Mouse (Mus musculus) olfactory bulb, adult 2 months (tissue): ENCODE results near the gene Gm49388. TPM values are rescaled to one million over a fixed set of nuclear protein-coding genes. Genes with fewer than 3 reads are reported as not detected.
"Not testable (repeated sequence)": the region's sequence is repeated elsewhere in the genome, so short reads cannot be mapped to it uniquely, and the experiment has no call there.

Experiments used
- H3K27ac ChIP-seq: fragments of 200-500 bp; 2 replicates; pipeline ENCODE4 v1.5.1; 2012; ENCODE audit warnings: low read depth, low read length; ENCODE audit not compliant: insufficient read depth
- H3K4me1 ChIP-seq: fragments of 200-500 bp; 2 replicates; pipeline ENCODE4 v1.6.1; 2012; ENCODE audit warnings: low read length; ENCODE audit not compliant: control insufficient read depth, insufficient read depth
- H3K4me3 ChIP-seq: fragments of 200-500 bp; 2 replicates; pipeline ENCODE4 v1.5.1; 2012; ENCODE audit warnings: mild to moderate bottlenecking, low read depth, low read length, moderate library complexity; ENCODE audit not compliant: insufficient read depth
- CTCF ChIP-seq: fragments of 200-500 bp; IDR thresholded peaks from 2 replicates; pipeline ENCODE4 v1.5.1; 2012; ENCODE audit warnings: low read depth, mild to moderate bottlenecking, low read length, moderate library complexity; ENCODE audit not compliant: insufficient read depth
- POLR2A ChIP-seq: fragments of 200-500 bp; IDR thresholded peaks from 2 replicates; pipeline ENCODE4 v1.6.1; 2012; ENCODE audit warnings: mild to moderate bottlenecking, low read depth, low read length, moderate library complexity; ENCODE audit not compliant: insufficient read depth
- WGBS: fragments of 180-500 bp; shearing (Covaris S2); methylation state at CpG from one replicate; pipeline ENCODE4 v1.1.7; 2018; 5-methylcytosine and 5-hydroxymethylcytosine counted together
- polyA plus RNA-seq: library from polyadenylated mRNA; stranded (reverse); fragments of >200 nt; gene quantifications from 2 replicates; pipeline ENCODE4 v1.2.4, GENCODE M21; 2012; ENCODE audit warnings: low replicate concordance; ENCODE audit not compliant: missing spikeins, insufficient read depth, insufficient read length

Gm49388 gene
- polyA plus RNA-seq, 1 experiment: not detected

DNA sequence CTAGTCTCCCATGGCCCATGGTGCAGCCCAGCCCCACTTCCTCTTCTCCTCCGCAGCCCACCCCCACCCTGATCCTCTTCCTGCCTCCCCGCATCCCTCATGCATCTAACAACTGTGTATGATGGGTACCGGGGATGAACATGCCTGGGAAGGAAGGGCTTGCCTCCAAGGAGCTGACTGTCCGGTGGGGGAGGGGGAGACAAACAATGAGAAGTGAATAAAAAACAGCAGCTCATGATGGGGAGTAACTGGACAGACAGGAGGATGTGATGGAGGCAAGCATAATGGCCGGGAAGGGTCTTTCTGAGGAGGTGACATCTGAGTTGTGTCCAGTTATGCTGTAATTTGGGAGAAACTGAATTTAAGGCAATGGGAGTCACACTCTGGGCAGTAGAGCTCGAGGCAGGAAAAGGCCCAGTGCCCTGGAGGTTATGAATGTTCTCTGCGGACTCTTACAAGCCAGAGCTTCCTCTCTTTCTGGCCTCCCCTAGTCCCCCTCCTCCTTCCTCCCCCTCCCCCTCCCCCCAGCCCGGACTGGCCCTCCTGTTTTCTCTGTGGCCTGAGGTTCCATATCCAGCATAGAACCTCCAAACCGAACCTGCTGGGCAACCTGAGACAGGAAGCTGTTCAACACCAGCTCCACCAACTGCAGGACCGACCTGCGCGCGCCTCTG is 35.6 kb downstream of the Gm49388 start:
- Histone ChIP-seq H3K27ac (no peak overlapping the region), H3K4me1 (peaks cover 46% of the 10 kb centered on the region), H3K4me3 (peak overlapping the region; percentile 33; the same call in 1 of the 2 replicates)
- TF ChIP-seq CTCF: no peak
- no peak for TF ChIP-seq POLR2A
- WGBS: 58% methylated on average over 13 of the region's 13 CpGs

DNA sequence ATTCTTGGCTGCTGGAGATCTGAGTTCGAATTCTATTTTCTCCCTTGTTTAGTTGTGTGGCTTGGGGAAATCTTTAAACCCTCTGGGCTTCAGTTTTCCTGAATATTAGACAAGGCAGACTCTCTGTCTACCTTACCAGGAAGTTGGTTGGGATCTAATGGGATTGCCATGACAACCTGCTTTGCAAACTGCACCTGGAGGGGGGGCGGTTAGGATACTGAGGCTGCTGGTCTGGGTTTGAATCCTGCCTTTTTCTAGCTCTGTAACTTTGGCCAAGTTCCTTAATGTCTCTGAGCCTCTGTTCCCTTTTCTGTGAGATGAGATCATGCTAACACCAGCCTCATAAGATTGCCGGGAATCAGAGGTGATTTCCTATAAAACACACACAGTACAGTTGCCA is 37.1 kb downstream of the Gm49388 start:
- WGBS: 51% methylated on average over 3 of the region's 3 CpGs
- peak overlapping the region; percentile 97 for H3K4me3 ChIP-seq
- H3K4me1 ChIP-seq: peaks cover 32% of the 10 kb centered on the region
- H3K27ac ChIP-seq: peak overlapping the region; percentile 95; the same call in 1 of the 2 replicates
- no peak for TF ChIP-seq CTCF
- no peak for TF ChIP-seq POLR2A

DNA sequence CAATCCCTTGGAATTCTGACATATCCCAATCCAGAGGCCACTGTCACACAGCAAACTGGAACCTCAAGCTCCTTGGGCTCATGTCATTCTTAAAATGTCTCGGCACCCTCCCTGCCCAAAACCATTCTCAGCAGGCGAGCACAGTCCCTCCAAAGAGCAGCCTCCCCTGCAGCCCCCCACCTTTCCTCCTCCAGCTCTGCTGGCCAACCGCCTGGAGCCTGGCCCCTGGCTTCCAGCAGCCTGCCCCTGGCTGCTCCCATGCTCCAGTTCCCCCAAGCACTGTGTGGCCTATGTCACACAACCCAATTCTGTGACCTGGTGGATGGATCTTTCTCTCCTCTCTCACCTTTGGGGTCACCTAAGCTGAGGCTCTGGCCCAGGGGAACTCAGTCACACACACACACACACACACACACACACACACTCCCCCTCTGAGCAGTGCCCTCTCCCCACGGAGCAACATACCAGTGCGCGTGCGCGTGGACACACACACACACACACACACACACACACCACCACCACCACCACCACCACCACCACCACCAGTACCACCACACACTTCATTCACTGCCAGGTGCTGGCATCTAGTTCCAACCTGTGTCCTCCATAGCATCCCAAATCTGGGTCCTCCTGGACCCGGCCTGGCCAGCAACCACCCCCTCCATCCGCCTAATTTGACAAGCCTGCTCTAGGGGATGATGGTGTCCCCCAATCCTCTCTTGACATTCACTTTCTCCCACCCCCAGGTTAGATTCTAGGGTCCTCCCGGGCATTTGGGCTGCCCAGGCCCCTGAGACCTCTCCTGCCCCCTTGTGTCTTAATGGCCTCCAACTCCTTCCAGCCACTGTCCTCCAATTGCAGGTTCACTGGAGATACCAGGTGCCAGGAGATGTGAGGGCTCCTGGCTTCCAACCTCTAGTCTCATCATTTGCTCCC is 38.1 kb downstream of the Gm49388 start:
- H3K27ac ChIP-seq: peak overlapping the region; percentile 95
- 9% methylated on average over 11 of the region's 11 CpGs for WGBS
- TF ChIP-seq POLR2A: no peak
- TF ChIP-seq CTCF: 0 out of 2 replicates have a peak, but pooled peaks have one; percentile 4
- peak overlapping the region; percentile 97 for H3K4me3 ChIP-seq
- peaks cover 26% of the 10 kb centered on the region for H3K4me1 ChIP-seq

DNA sequence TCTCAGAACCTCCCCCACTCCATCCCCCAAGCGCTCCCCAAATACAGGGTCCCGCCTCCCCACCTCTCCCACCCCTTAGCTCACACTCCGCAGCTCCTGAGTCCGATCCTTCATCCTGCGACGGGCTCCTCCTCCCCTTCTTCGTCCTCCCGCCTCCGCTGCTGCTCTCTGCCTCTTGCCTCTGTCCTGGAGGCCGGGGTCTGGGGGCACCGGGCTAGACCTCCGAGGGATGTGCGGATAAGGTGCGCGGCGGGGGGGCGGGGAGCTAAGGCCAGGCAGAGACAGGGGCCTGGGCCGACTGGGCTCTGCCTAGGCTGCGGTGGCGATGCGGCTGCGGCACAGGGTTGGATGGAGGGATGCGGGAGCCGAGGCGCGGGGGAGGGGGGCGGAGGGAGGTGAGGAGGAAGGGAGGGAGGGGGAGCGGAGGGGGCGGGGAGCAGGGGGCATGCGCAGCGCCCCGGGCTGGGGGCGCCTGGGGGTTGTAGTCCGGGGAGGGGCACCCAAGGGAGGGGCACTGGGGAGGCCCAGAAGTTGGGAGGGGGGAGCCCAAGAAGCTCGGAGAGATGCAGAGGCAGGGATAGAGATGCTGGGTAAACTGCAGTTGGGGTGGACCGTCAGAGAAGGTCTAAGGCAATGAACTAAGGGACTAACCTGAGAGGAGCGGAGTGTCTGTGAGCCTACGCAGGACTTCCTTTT is 38.9 kb downstream of the Gm49388 start, which contains the start of the genes Stx4a and Stx1b:
Gene Stx4a, plus strand, starts transcription at position 119 of the 696 bp plus-strand sequence.
Gene Stx1b, minus strand, starts transcription at position 374 of the 696 bp plus-strand sequence.
- TF ChIP-seq POLR2A: peak; percentile 73
- 0 out of 2 replicates have a peak, but pooled peaks have one; percentile 3 for TF ChIP-seq CTCF
- 3% methylated on average over 37 of the region's 38 CpGs for WGBS
- H3K4me1 ChIP-seq: peaks cover 22% of the 10 kb centered on the region
- peak within 1 kb of the TSS; percentile 97 for H3K4me3 ChIP-seq
- peak within 1 kb of the TSS; percentile 95 for H3K27ac ChIP-seq

DNA sequence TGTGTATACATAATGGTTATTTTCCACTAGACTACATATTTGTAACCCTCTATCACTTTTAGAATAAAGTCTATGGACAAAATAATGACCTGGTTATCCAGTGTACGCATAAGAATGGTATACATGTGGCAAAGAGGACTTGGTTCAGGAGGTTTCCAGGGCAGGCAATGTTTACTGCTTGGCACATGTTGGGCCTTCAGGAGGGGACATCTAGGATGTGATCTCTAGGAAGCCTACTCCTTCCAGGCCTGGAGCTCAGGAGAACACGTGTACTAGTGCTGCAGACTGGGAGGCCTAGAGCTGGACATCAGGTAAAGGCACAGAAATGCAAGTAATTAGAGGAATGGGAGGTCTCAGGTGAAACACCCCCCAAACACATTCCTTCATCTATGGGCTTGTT is 50.1 kb downstream of the Gm49388 start:
- H3K4me3 ChIP-seq: no peak overlapping the region
- 0 out of 2 replicates have a peak, but pooled peaks cover 2% of the 10 kb centered on the region for H3K4me1 ChIP-seq
- 83% methylated on average over 2 of the region's 2 CpGs for WGBS
- no peak overlapping the region for H3K27ac ChIP-seq
- TF ChIP-seq POLR2A: no peak

DNA sequence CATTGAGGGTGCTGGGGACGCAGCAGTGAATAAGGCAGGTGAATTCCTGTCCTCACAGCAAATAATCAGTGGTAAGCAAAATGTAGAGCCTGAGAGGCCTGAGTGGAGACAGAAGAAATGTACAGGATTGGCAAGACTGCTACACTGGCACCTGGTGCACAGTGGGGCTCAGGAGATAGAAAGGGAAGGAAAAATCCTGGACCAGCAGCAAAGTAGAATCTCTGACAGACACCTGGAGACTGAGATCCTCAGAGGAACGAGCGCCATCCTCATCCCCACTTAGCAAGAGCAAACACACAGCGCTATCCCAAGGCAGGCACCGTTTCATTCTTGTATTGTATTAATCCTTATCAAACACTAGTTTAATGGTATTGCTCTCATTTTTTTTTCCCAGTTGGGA is 52.1 kb downstream of the Gm49388 start:
- Histone ChIP-seq H3K4me3 (no peak overlapping the region), H3K4me1 (peaks cover 2% of the 10 kb centered on the region), H3K27ac (no peak overlapping the region)
- no peak for TF ChIP-seq CTCF
- TF ChIP-seq POLR2A: no peak
- WGBS: 94% methylated on average over 5 of the region's 5 CpGs

DNA sequence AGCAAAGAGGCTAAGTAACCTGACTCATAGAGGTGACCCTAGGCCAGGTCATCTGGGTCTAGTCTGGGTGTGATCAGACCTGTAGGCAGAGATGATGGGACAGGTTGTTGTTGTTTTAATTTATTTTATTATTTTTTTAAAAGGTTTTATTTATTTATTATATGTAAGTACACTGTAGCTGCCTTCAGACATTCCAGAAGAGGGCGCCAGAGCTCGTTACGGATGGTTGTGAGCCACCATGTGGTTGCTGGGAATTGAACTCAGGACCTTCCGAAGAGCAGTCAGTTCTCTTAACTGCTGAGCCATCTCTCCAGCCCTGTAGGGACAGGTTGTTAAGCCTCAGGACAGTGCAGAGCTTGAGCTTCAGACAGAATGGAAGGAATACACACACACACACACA is 52.5 kb downstream of the Gm49388 start:
- 75% methylated on average over 4 of the region's 4 CpGs for WGBS
- H3K4me3 ChIP-seq, H3K27ac ChIP-seq: not testable (repeated sequence)

DNA sequence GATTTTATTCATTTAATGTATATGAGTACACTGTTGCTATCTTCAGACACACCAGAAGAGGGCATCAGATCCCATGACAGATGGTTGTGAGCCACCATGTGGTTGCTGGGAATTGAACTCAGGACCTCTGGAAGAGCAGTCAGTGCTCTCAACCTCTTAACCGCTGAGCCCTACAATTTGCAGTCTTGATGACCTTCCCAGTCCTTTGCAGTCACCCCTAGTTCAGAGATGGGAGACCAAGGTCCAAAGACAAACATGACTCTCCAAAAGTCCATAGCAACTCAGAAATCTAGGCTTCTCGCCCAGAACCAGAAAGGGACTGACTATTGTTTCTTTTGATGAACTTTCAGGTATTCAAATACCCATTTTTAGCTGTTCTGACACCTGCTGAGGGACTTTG is 54.6 kb downstream of the Gm49388 start:
- H3K4me1 ChIP-seq, H3K27ac ChIP-seq, H3K4me3 ChIP-seq: not testable (repeated sequence)
- 75% methylated on average over 2 of the region's 2 CpGs for WGBS

More for the DNA sequence above, 52.5 kb downstream of the Gm49388 start:
- H3K4me1 ChIP-seq: not testable (repeated sequence)

DNA sequence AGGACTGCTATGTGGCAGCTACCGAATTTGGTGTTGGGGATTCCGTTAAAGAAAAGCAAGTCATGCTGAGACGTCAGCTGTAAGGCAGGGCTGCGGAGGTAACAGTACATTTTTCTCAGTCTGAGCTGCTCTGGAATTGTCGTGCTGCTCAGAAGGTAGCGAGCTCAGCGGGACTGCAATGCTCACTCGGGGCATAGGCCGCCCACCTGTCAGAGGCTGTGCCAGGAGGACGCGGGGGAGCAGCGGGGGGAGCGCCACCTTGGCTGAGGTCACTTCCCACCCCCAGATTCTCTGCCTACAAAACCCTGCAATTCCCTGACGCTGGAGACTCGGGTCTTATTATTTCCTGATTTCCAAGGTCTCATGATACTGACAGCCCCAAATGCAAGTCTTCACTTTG is 55.5 kb downstream of the Gm49388 start:
- no peak for TF ChIP-seq POLR2A
- no peak for TF ChIP-seq CTCF
- Histone ChIP-seq H3K27ac (peak overlapping the region; percentile 97), H3K4me3 (peak overlapping the region; percentile 78), H3K4me1 (peaks cover 4% of the 10 kb centered on the region)
- under 1% methylated on average over 15 of the region's 15 CpGs for WGBS
